12 mouse cellular contexts compared by ENCODE assay signal in genomic region chr10:8589871-8590533, GRCm38 (mm10).
DNase-seq lines count a peak whose midpoint lies in the region.
"Had no signal": no experiment of that assay in that cellular context is flagged by ENCODE, and none has a peak within 500 bp of the region (broad histone marks: within the 10 kb centered on the region; RNA-seq: fewer than 3 reads in every experiment).

No protein-coding gene starts in this region.

- DNase-seq in frontal cortex, adult 2 months (ENCODE audit: extremely low spot score in 1 of 2, low spot score in 1 of 2): peak; percentile 8 to 73
- DNase-seq in frontal cortex, postnatal 25 days (ENCODE audit: low spot score in 2 of 2): no peak
- DNase-seq in right cerebral cortex, adult 18-20 months: peak; percentile 44
- DNase-seq in right cerebral cortex, postnatal 4 days: no peak
- DNase-seq in layer of hippocampus, postnatal 36 days: peak; percentile 13 to 40
- DNase-seq in heart, postnatal 36 days: no peak
- no peak for DNase-seq in cerebellum, postnatal 36 days
- no peak for DNase-seq in ovary, postnatal 36 days (ENCODE audit: low spot score)
- DNase-seq: heart, adult 18-20 months; kidney, postnatal 10 days; lung, postnatal 14 days; thymus, postnatal 36 days had no signal

- intact Hi-C loops in heart, postnatal 36 days (cut with DNase I): no loop called here

Comparison
In these comparisons a context has a peak if more than half of its experiments do, and no peak if none do; other contexts are left out.
1. DNase-seq: peak in frontal cortex, adult 2 months (2 of 2), right cerebral cortex, adult 18-20 months (single experiment) and layer of hippocampus, postnatal 36 days (2 of 2); none in frontal cortex, postnatal 25 days (0 of 2), right cerebral cortex, postnatal 4 days (single experiment), heart, postnatal 36 days (0 of 2), cerebellum, postnatal 36 days (0 of 2) and ovary, postnatal 36 days (single experiment).